Mouse (Mus musculus) gastrocnemius, adult 2 months (tissue): ENCODE results near the gene Rara. TPM values are rescaled to one million over a fixed set of nuclear protein-coding genes. Genes with fewer than 3 reads are reported as not detected.

ENCODE experiments used
- DNase-seq: peaks from one replicate; pipeline ENCODE4 v3.0.0; 2022
- H3K27ac ChIP-seq: fragments of 200-600 bp; 2 replicates; pipeline ENCODE4 v1.8.1; 2022; ENCODE audit warnings: mild to moderate bottlenecking
- H3K4me3 ChIP-seq: fragments of 200-600 bp; 2 replicates; pipeline ENCODE4 v1.8.1; 2022; ENCODE audit warnings: mild to moderate bottlenecking, moderate library complexity
- CTCF ChIP-seq: fragments of 200-600 bp; IDR thresholded peaks from 2 replicates; pipeline ENCODE4 v1.8.1; 2022; ENCODE audit warnings: antibody characterized with exemption, mild to moderate bottlenecking, moderate library complexity
- intact Hi-C: fragments of 180-260 bp; cut with DNase I; formaldehyde crosslinking; loops from one replicate; pipeline ENCODE4 v1.15.1; 2025
- total RNA-seq, 2 experiments: library from RNA; stranded (reverse); gene quantifications; 2 replicates each; pipeline ENCODE4 v1.2.3; 2021

Gene Rara
- total RNA-seq, 2 experiments from 2014 or later, result 10.2 to 12.4 TPM

- intact Hi-C loops, result no loop called here
- no peak for TF ChIP-seq CTCF
- peak; percentile 77 for DNase-seq
- peak overlapping the region; percentile 89 for H3K27ac ChIP-seq
- H3K4me3 ChIP-seq, result peak overlapping the region; percentile 85
Measured at GRCm38 (mm10) chr11:98961051-98961592, 33.5 kb downstream of the Rara start.

- intact Hi-C loops, result loop anchor here (2.0 kb wide), 1 partner anchor 25 kb away; no protein-coding TSS in a partner anchor
- Histone ChIP-seq H3K27ac (peak overlapping the region; percentile 89), H3K4me3 (peak overlapping the region; percentile 85)
- TF ChIP-seq CTCF, result no peak
- DNase-seq, result no peak
Measured at GRCm38 (mm10) chr11:98961766-98962165, 34.1 kb downstream of the Rara start.

GRCm38 (mm10) chr11:98962421-98963095 lies 34.9 kb downstream of the Rara start:
- H3K27ac ChIP-seq, result peak overlapping the region; percentile 89
- peak; percentile 24 for DNase-seq
- H3K4me3 ChIP-seq, result peak overlapping the region; percentile 85
- intact Hi-C loops, result loop anchor here (2.0 kb wide), 1 partner anchor 26 kb away; no protein-coding TSS in a partner anchor
- TF ChIP-seq CTCF, result no peak

GRCm38 (mm10) chr11:98963191-98964021 lies 35.8 kb downstream of the Rara start:
- intact Hi-C loops, result loop anchor here (2.0 kb wide), 1 partner anchor 27 kb away; no protein-coding TSS in a partner anchor

GRCm38 (mm10) chr11:98964201-98964615 lies 36.6 kb downstream of the Rara start:
- H3K4me3 ChIP-seq, result peak overlapping the region; percentile 85
- DNase-seq, result no peak
- no peak for TF ChIP-seq CTCF
- H3K27ac ChIP-seq, result peak overlapping the region; percentile 89
- intact Hi-C loops, result no loop called here

More at GRCm38 (mm10) chr11:98963191-98964021, 35.8 kb downstream of the Rara start:
- peak overlapping the region; percentile 89 for H3K27ac ChIP-seq
- no peak for TF ChIP-seq CTCF
- H3K4me3 ChIP-seq, result peak overlapping the region; percentile 85
- peak; percentile 87 for DNase-seq

GRCm38 (mm10) chr11:98964616-98965415 lies 37.2 kb downstream of the Rara start:
- intact Hi-C loops, result loop anchor here (5.0 kb wide), 1 partner anchor 103 kb away; the partner anchor contains the start of gene Wipf2
- no peak for TF ChIP-seq CTCF
- DNase-seq, result peak; percentile 83
- peak overlapping the region; percentile 85 for H3K4me3 ChIP-seq
- H3K27ac ChIP-seq, result peak overlapping the region; percentile 89

GRCm38 (mm10) chr11:98965416-98966077 lies 37.9 kb downstream of the Rara start:
- intact Hi-C loops, result loop anchor here (2.0 to 5.0 kb wide), 2 partner anchors 35 to 103 kb away; partner anchors contain the start of gene Wipf2
- TF ChIP-seq CTCF, result no peak
- Histone ChIP-seq H3K27ac (peak overlapping the region; percentile 89), H3K4me3 (peak overlapping the region; percentile 85)
- DNase-seq, result no peak

GRCm38 (mm10) chr11:98966499-98967141 lies 39.0 kb downstream of the Rara start:
- Histone ChIP-seq H3K27ac (peak overlapping the region; percentile 89), H3K4me3 (peak overlapping the region; percentile 34)
- TF ChIP-seq CTCF, result peak; percentile 71
- intact Hi-C loops, result loop anchor here (2.0 to 5.0 kb wide), 2 partner anchors 36 to 104 kb away; partner anchors contain the start of gene Wipf2
- peak; percentile 95 for DNase-seq

- H3K4me3 ChIP-seq, result no peak overlapping the region
- no peak for DNase-seq
- no peak for TF ChIP-seq CTCF
- intact Hi-C loops, result loop anchor here (5.0 kb wide), 1 partner anchor 106 kb away; the partner anchor contains the start of gene Wipf2
- no peak overlapping the region for H3K27ac ChIP-seq
Measured at GRCm38 (mm10) chr11:98968079-98968478, 40.5 kb downstream of the Rara start.

GRCm38 (mm10) chr11:98968716-98969495 lies 41.3 kb downstream of the Rara start:
- H3K27ac ChIP-seq, result peak overlapping the region; percentile 35
- H3K4me3 ChIP-seq, result no peak overlapping the region
- no peak for DNase-seq
- TF ChIP-seq CTCF, result no peak
- intact Hi-C loops, result loop anchor here (5.0 kb wide), 1 partner anchor 107 kb away; the partner anchor contains the start of gene Wipf2
